9 mouse cellular contexts compared by ENCODE assay signal in the genomic region with DNA sequence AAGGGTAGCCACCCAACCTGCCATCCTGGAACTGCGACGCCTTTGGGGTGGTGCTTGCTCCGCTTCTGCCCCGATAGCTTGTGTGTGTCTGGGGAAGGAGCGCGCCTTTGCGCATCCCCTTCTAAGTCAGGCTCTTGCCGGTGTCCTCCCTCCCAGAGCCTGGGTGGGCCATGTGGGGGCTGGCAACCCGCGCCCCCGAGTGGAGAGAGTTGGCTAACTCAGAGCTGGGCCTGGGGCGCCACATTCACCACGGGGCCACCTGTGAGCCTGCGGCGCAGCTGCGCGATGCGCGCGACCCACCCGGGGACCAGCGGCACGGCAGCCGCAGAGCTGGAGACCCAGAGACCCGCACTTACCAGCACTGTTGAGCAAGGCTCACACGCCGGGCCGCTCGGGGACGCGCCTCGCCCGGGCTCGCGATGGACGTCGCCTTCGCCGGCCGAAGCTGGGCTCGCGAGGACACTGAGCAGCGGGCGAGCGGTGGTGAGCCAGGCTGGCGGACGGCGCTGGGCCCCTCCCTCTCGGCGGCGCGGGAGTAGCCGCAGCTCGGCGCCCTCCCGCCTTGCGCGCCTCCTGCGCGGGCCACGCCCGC. TPM values are rescaled to one million over a fixed set of nuclear protein-coding genes. Genes with fewer than 3 reads are reported as not detected.
DNase-seq lines count a peak whose midpoint lies in the region; ATAC-seq and TF ChIP-seq lines count a peak whose summit lies in the region.
"Had no signal": no experiment of that assay in that cellular context is flagged by ENCODE, and none has a peak within 500 bp of the region (broad histone marks: within the 10 kb centered on the region; RNA-seq: fewer than 3 reads in every experiment).

A gene (minus strand): TSS at position 518 of the 592 bp plus-strand sequence.

- ATAC-seq in frontal cortex, adult (ENCODE audit: low TSS enrichment) = peak; percentile 80
- peak; percentile 94 for ATAC-seq in hindbrain, embryonic 12.5 days (ENCODE audit: low FRiP score)
- peak; percentile 89 for ATAC-seq in limb, embryonic 11.5 days (ENCODE audit: insufficient number of reproducible peaks, low FRiP score, low TSS enrichment, low read depth)
- peak; percentile 94 for ATAC-seq in neural tube, embryonic 14.5 days (ENCODE audit: low read depth)

- H3K4me2 ChIP-seq in hindbrain, embryonic 12.5 days (replicated peaks) = peak within 1 kb of the TSS; percentile 98
- H3K4me2 ChIP-seq in limb, embryonic 11.5 days (ENCODE audit: low read depth, severe bottlenecking) = peak within 1 kb of the TSS; percentile 81
- H3K4me2 ChIP-seq in neural tube, embryonic 14.5 days (ENCODE audit: low read depth, low read length) = peak within 1 kb of the TSS; percentile 91

- peaks cover 11% of the 10 kb centered on the region for H3K4me1 ChIP-seq in hindbrain, embryonic 12.5 days
- H3K4me1 ChIP-seq in limb, embryonic 11.5 days (ENCODE audit: control insufficient read depth, insufficient read depth, low read length) = no peaks in the 10 kb centered on the region
- H3K4me1 ChIP-seq in neural tube, embryonic 14.5 days (ENCODE audit: control insufficient read depth, insufficient read depth, low read length) = no peaks in the 10 kb centered on the region
- H3K4me1 ChIP-seq in thymus, adult 2 months (replicated peaks; ENCODE audit: control insufficient read depth, insufficient read depth, low read length) = no peaks in the 10 kb centered on the region

- TF ChIP-seq CTCF in thymus, adult 2 months (IDR thresholded peaks at IDR 0.05; ENCODE audit: borderline replicate concordance, control insufficient read depth, extremely low read depth, insufficient read depth, low read length, poor library complexity) = no peak

- no peak within 1 kb of the TSS for H3K27ac ChIP-seq in hindbrain, embryonic 12.5 days
- H3K27ac ChIP-seq in limb, embryonic 11.5 days (replicated peaks; ENCODE audit: low read depth, low read length) = no peak within 1 kb of the TSS
- peak within 1 kb of the TSS; percentile 57 for H3K27ac ChIP-seq in neural tube, embryonic 14.5 days (ENCODE audit: low read depth, low read length)
- H3K27ac ChIP-seq in thymus, adult 2 months (ENCODE audit: control insufficient read depth, insufficient read depth, low read length) = no peak within 1 kb of the TSS
- H3K27ac ChIP-seq: macrophage had no signal

- under 1% methylated on average over 60 of the region's 62 CpGs for WGBS in hindbrain, embryonic 12.5 days
- WGBS in limb, embryonic 11.5 days = under 1% methylated on average over 56 of the region's 62 CpGs
- WGBS in neural tube, embryonic 14.5 days = under 1% methylated on average over 46 of the region's 62 CpGs
- 2% methylated on average over 58 of the region's 62 CpGs for WGBS in thymus, adult 2 months

- peak within 1 kb of the TSS; percentile 65 for H3K4me3 ChIP-seq in hindbrain, embryonic 12.5 days
- peak within 1 kb of the TSS; percentile 49 for H3K4me3 ChIP-seq in limb, embryonic 11.5 days (ENCODE audit: low read depth, low read length)
- peak within 1 kb of the TSS; percentile 56 for H3K4me3 ChIP-seq in neural tube, embryonic 14.5 days (ENCODE audit: low read depth, low read length)
- H3K4me3 ChIP-seq in thymus, adult 2 months (ENCODE audit: control insufficient read depth, insufficient read depth, low read length) = no peak within 1 kb of the TSS

- peak within 1 kb of the TSS; percentile 65 for H3K9ac ChIP-seq in hindbrain, embryonic 12.5 days
- peak within 1 kb of the TSS; percentile 8 for H3K9ac ChIP-seq in limb, embryonic 11.5 days (ENCODE audit: low read length)
- H3K9ac ChIP-seq in neural tube, embryonic 14.5 days (replicated peaks; ENCODE audit: low read depth, low read length) = peak within 1 kb of the TSS; percentile 63

- DNase-seq in heart, adult 11 months = peak; percentile 94
- no peak for DNase-seq in heart, adult 8-10 months (ENCODE audit: low spot score)
- DNase-seq in cerebellum, adult 8-10 months = peak; percentile 28
- peak; percentile 84 for DNase-seq in limb, embryonic 11.5 days (ENCODE audit: low spot score)
- no peak for DNase-seq in thymus, adult 2 months

- no peaks in the 10 kb centered on the region for H3K9me3 ChIP-seq in hindbrain, embryonic 12.5 days (replicated peaks)
- H3K9me3 ChIP-seq in limb, embryonic 11.5 days (ENCODE audit: control insufficient read depth, low read length) = no peaks in the 10 kb centered on the region
- no peaks in the 10 kb centered on the region for H3K9me3 ChIP-seq in neural tube, embryonic 14.5 days (ENCODE audit: control insufficient read depth, low read length)

- H3K36me3 ChIP-seq in hindbrain, embryonic 12.5 days = no peaks in the 10 kb centered on the region
- no peaks in the 10 kb centered on the region for H3K36me3 ChIP-seq in limb, embryonic 11.5 days (ENCODE audit: control insufficient read depth, insufficient read depth, low read length)
- no peaks in the 10 kb centered on the region for H3K36me3 ChIP-seq in neural tube, embryonic 14.5 days (ENCODE audit: control insufficient read depth, insufficient read depth, low read length)
- H3K36me3 ChIP-seq in thymus, adult 2 months (ENCODE audit: control insufficient read depth, insufficient read depth, low read length) = no peaks in the 10 kb centered on the region

- TF ChIP-seq POLR2A in thymus, adult 2 months (IDR thresholded peaks at IDR 0.05; ENCODE audit: control insufficient read depth, extremely low read depth, insufficient read depth, low read length, poor library complexity) = no peak

- peaks cover 8% of the 10 kb centered on the region; the same call in 1 of the 2 replicates for H3K27me3 ChIP-seq in hindbrain, embryonic 12.5 days
- H3K27me3 ChIP-seq in limb, embryonic 11.5 days (ENCODE audit: control insufficient read depth, insufficient read depth, low read length) = peaks cover 9% of the 10 kb centered on the region
- H3K27me3 ChIP-seq in neural tube, embryonic 14.5 days (ENCODE audit: control insufficient read depth, insufficient read depth, low read length) = no peaks in the 10 kb centered on the region
- no peaks in the 10 kb centered on the region for H3K27me3 ChIP-seq in thymus, adult 2 months (ENCODE audit: control insufficient read depth, insufficient read depth, low read length)

RNA-seq across cellular contexts. Expression of the gene that starts here (rescaled TPM):
- 1 to 10 TPM; 1.3 to 2.8 (median 2.5) TPM for total RNA-seq in heart, adult 8-10 months (2022)
- 0.57 and 1.1 TPM in 2 replicates for polyA plus RNA-seq in hindbrain, embryonic 12.5 days (2016; fragmentation: Nextera tagmentation; extraction: Ambion mirVana)
- 0.01 TPM in 1 of 2 replicates, not detected in the other for polyA plus RNA-seq in limb, embryonic 11.5 days (2014; fragmentation: Nextera tagmentation; extraction: Ambion mirVana)
- polyA plus RNA-seq in neural tube, embryonic 14.5 days (2014; fragmentation: Nextera tagmentation; extraction: Ambion mirVana) = 3.8 and 8.2 TPM in 2 replicates
- polyA plus RNA-seq in thymus, adult 2 months (2012; rRNA removed) = 0.01 and 0.03 TPM in 2 replicates
- polyA plus RNA-seq: macrophage had no signal

Comparison
In these comparisons a context has a peak if more than half of its experiments do, and no peak if none do; other contexts are left out.
1. DNase-seq: peak in heart, adult 11 months (single experiment) and cerebellum, adult 8-10 months (single experiment); none in heart, adult 8-10 months (single experiment) and thymus, adult 2 months (single experiment).
2. Peak in DNase-seq, ATAC-seq, H3K4me3 ChIP-seq, H3K9ac ChIP-seq and H3K4me2 ChIP-seq in limb, embryonic 11.5 days; RNA of the gene not detected or under 1 TPM.
3. H3K9ac ChIP-seq: peak in every context shown above with its lines; median percentile 65 in hindbrain, embryonic 12.5 days; 63 in neural tube, embryonic 14.5 days; 8 in limb, embryonic 11.5 days.
4. Peak in every context shown above with its lines, with median percentiles within 50 percentile points of each other: ATAC-seq and H3K4me2 ChIP-seq.